ENCODE assay signal across 8 mouse cellular contexts in the genomic region with DNA sequence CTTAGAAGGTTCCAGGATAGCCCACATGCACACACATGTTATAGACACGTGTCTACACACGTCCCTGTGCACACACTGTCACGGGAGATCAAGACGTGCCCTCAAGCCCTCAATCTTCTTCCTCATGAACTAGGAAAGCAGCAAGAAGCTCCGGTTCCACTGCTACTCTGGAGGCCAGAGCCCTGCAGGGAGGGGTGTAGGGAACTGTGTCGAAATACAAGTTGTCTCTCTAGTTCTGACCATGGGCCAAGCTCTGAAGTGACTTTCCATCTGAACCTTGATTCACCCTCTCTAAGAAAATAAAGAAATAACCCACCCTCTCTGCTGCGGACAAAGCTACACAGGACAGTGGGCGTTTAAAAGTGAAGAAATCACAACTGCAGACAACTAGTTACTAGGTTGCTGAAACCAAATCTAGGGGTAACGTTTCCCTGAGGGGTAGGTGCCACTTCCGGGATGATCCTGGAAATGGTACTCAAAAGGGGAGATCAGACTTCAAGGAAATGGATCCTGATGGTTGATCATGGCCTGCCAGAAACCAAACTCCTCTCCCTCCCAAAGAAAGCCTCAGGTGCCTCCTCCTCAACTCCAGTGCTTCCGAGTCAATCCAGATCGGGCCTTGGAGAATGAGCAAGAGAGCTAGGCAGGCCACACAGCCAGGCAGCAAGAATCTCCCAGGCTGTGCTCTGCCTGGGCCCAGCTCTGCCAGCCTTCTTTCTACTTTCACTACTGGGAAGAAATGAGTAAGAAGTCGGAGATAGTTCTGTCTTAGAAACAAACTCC. TPM values are rescaled to one million over a fixed set of nuclear protein-coding genes. Genes with fewer than 3 reads are reported as not detected.
A peak's percentile ranks its signal among the peaks of the same experiment; 100 is the strongest.
DNase-seq lines count a peak whose midpoint lies in the region; ATAC-seq and TF ChIP-seq lines count a peak whose summit lies in the region.

No protein-coding gene starts in this region.

- TF ChIP-seq EP300 in heart, postnatal 0 days (IDR thresholded peaks at IDR 0.05; ENCODE audit: low read depth) = no peak
- TF ChIP-seq EP300 in lung, postnatal 0 days (IDR thresholded peaks at IDR 0.05) = no peak

- ATAC-seq in heart, postnatal 0 days (ENCODE audit: insufficient read depth, low read depth) = no peak
- ATAC-seq in lung, postnatal 0 days = peak; percentile 8; the same call in 1 of the 2 replicates

- H3K4me2 ChIP-seq in heart, postnatal 0 days (ENCODE audit: low read depth, low read length) = peak overlapping the region; percentile 81
- H3K4me2 ChIP-seq in lung, postnatal 0 days (replicated peaks; ENCODE audit: low read depth, low read length) = peak overlapping the region; percentile 81

- WGBS in heart, postnatal 0 days = 45% methylated on average over 13 of the region's 13 CpGs
- whole genome bisulfite sequencing in lung, postnatal 0 days = 31% methylated on average over 13 of the region's 13 CpGs

- no peaks in the 10 kb centered on the region for H3K27me3 ChIP-seq in heart, postnatal 0 days (ENCODE audit: control insufficient read depth, insufficient read depth, low read length)
- no peaks in the 10 kb centered on the region for H3K27me3 ChIP-seq in lung, postnatal 0 days (replicated peaks; ENCODE audit: insufficient read depth, low read length)

- H3K4me3 ChIP-seq in layer of hippocampus, adult 2 months = peak overlapping the region; percentile 98
- peak overlapping the region; percentile 92 for H3K4me3 ChIP-seq in brown adipose tissue, adult 24 weeks (ENCODE audit: insufficient read depth, low read depth, low read length)
- H3K4me3 ChIP-seq in heart, postnatal 0 days (ENCODE audit: low read depth, low read length) = peak overlapping the region; percentile 87
- H3K4me3 ChIP-seq in lung, postnatal 0 days (ENCODE audit: low read depth, low read length) = peak overlapping the region; percentile 93

- H3K4me1 ChIP-seq in brown adipose tissue, adult 24 weeks (ENCODE audit: control insufficient read depth, insufficient read depth, insufficient read length, low read length) = peaks cover 10% of the 10 kb centered on the region
- peaks cover 12% of the 10 kb centered on the region for H3K4me1 ChIP-seq in heart, postnatal 0 days (ENCODE audit: control insufficient read depth, insufficient read depth)
- peaks cover 14% of the 10 kb centered on the region; the same call in 1 of the 2 replicates for H3K4me1 ChIP-seq in lung, postnatal 0 days (ENCODE audit: insufficient read depth, low read depth, low read length)

- peak overlapping the region; percentile 95 for H3K27ac ChIP-seq in layer of hippocampus, adult 2 months
- peak overlapping the region; percentile 84 for H3K27ac ChIP-seq in brown adipose tissue, adult 24 weeks (replicated peaks; ENCODE audit: low read depth, low read length)
- peak overlapping the region; percentile 95 for H3K27ac ChIP-seq in heart, postnatal 0 days (ENCODE audit: low read depth)
- H3K27ac ChIP-seq in lung, postnatal 0 days (ENCODE audit: low read length) = peak overlapping the region; percentile 98

- peak overlapping the region; percentile 93 for H3K9ac ChIP-seq in heart, postnatal 0 days (replicated peaks; ENCODE audit: low read depth, low read length)
- H3K9ac ChIP-seq in lung, postnatal 0 days (replicated peaks; ENCODE audit: low read depth) = peak overlapping the region; percentile 98

- H3K9me3 ChIP-seq in heart, postnatal 0 days (replicated peaks; ENCODE audit: control insufficient read depth, low read length) = no peaks in the 10 kb centered on the region
- no peaks in the 10 kb centered on the region for H3K9me3 ChIP-seq in lung, postnatal 0 days (ENCODE audit: low read length)

- TF ChIP-seq CTCF in layer of hippocampus, adult 2 months (conservative IDR thresholded peaks at IDR 0.05) = no peak
- TF ChIP-seq CTCF in heart, postnatal 0 days (IDR thresholded peaks at IDR 0.05; ENCODE audit: low read depth) = no peak
- TF ChIP-seq CTCF in lung, postnatal 0 days (IDR thresholded peaks at IDR 0.05) = no peak

- DNase-seq in layer of hippocampus, adult 2 months (ENCODE audit: low spot score in 2 of 2) = no peak
- DNase-seq in layer of hippocampus, postnatal 25 days (ENCODE audit: extremely low spot score in 1 of 2, low spot score in 1 of 2) = no peak
- no peak for DNase-seq in heart, postnatal 0 days (ENCODE audit: low spot score)
- DNase-seq in lung, postnatal 0 days (ENCODE audit: low spot score) = peak; percentile 73
- no peak for DNase-seq in embryo, embryonic 9.5 days (ENCODE audit: extremely low spot score)
- DNase-seq in urinary bladder, adult 2 months (ENCODE audit: low spot score) = no peak
- DNase-seq in gastrocnemius, postnatal 10 days = no peak

- peaks cover 35% of the 10 kb centered on the region for H3K36me3 ChIP-seq in heart, postnatal 0 days (replicated peaks; ENCODE audit: control insufficient read depth, insufficient read depth, low read length)
- peaks cover 29% of the 10 kb centered on the region for H3K36me3 ChIP-seq in lung, postnatal 0 days (ENCODE audit: insufficient read depth, low read length)

RNA-seq across cellular contexts. Expression of a gene that starts 1.4 kb away (rescaled TPM):
- 10 to 100 TPM; 78.3 to 80.8 TPM for total RNA-seq in layer of hippocampus, adult 2 months (2021)
- 10 to 100 TPM; 89.2 to 97.9 TPM for total RNA-seq in layer of hippocampus, postnatal 25 days (2021)
- 19.6 and 42.1 TPM in 2 replicates for polyA plus RNA-seq in brown adipose tissue, adult 24 weeks (2012; ENCODE audit: insufficient read depth, insufficient read length, missing spikeins)
- total RNA-seq in heart, postnatal 0 days (2014; rRNA removed; ENCODE audit: low replicate concordance) = 78.4 and 80.3 TPM in 2 replicates
- 29.9 and 31.4 TPM in 2 replicates for polyA plus RNA-seq in heart, postnatal 0 days (2015; fragmentation: Nextera tagmentation; extraction: Ambion mirVana)
- 55.4 and 58.7 TPM in 2 replicates for polyA plus RNA-seq in lung, postnatal 0 days (2015; fragmentation: Nextera tagmentation; extraction: Ambion mirVana)
- polyA plus RNA-seq in urinary bladder, adult 2 months (2012; rRNA removed) = 102 and 121 TPM in 2 replicates
- 10 to 100 TPM; 57.8 to 58.2 TPM for total RNA-seq in gastrocnemius, postnatal 10 days (2021)

RNA-seq across cellular contexts. Expression of a gene that starts 17.8 kb away (rescaled TPM):
- total RNA-seq in layer of hippocampus, adult 2 months (2021) = 10 to 100 TPM in 1 of 2 experiments, 1 to 10 TPM in 1; 7.0 to 13.2 TPM
- total RNA-seq in layer of hippocampus, postnatal 25 days (2021) = 10 to 100 TPM in 1 of 2 experiments, 1 to 10 TPM in 1; 9.9 to 13.0 TPM
- 17.2 and 26.0 TPM in 2 replicates for polyA plus RNA-seq in brown adipose tissue, adult 24 weeks (2012; ENCODE audit: insufficient read depth, insufficient read length, missing spikeins)
- 65.0 and 610 TPM in 2 replicates for total RNA-seq in heart, postnatal 0 days (2014; rRNA removed; ENCODE audit: low replicate concordance)
- polyA plus RNA-seq in heart, postnatal 0 days (2015; fragmentation: Nextera tagmentation; extraction: Ambion mirVana) = 54.5 and 65.2 TPM in 2 replicates
- polyA plus RNA-seq in lung, postnatal 0 days (2015; fragmentation: Nextera tagmentation; extraction: Ambion mirVana) = 153 and 184 TPM in 2 replicates
- polyA plus RNA-seq in urinary bladder, adult 2 months (2012; rRNA removed) = 8,790 and 9,672 TPM in 2 replicates
- total RNA-seq in gastrocnemius, postnatal 10 days (2021) = 10 to 100 TPM; 53.6 to 64.6 TPM

RNA-seq across cellular contexts. Expression of a gene that starts 47.0 kb away (rescaled TPM):
- 10 to 100 TPM; 75.2 to 81.3 TPM for total RNA-seq in layer of hippocampus, adult 2 months (2021)
- 10 to 100 TPM; 63.6 to 69.3 TPM for total RNA-seq in layer of hippocampus, postnatal 25 days (2021)
- polyA plus RNA-seq in brown adipose tissue, adult 24 weeks (2012; ENCODE audit: insufficient read depth, insufficient read length, missing spikeins) = 20.6 and 23.0 TPM in 2 replicates
- total RNA-seq in heart, postnatal 0 days (2014; rRNA removed; ENCODE audit: low replicate concordance) = 27.4 and 42.9 TPM in 2 replicates
- 30.5 and 32.4 TPM in 2 replicates for polyA plus RNA-seq in heart, postnatal 0 days (2015; fragmentation: Nextera tagmentation; extraction: Ambion mirVana)
- 29.5 and 32.3 TPM in 2 replicates for polyA plus RNA-seq in lung, postnatal 0 days (2015; fragmentation: Nextera tagmentation; extraction: Ambion mirVana)
- 15.2 and 18.5 TPM in 2 replicates for polyA plus RNA-seq in urinary bladder, adult 2 months (2012; rRNA removed)
- total RNA-seq in gastrocnemius, postnatal 10 days (2021) = 10 to 100 TPM; 26.8 to 31.6 TPM

RNA-seq across cellular contexts. Expression of a gene that starts 47.4 kb away (rescaled TPM):
- total RNA-seq in layer of hippocampus, adult 2 months (2021) = 10 to 100 TPM; 25.0 to 28.0 TPM
- total RNA-seq in layer of hippocampus, postnatal 25 days (2021) = 10 to 100 TPM; 18.0 to 24.7 TPM
- polyA plus RNA-seq in brown adipose tissue, adult 24 weeks (2012; ENCODE audit: insufficient read depth, insufficient read length, missing spikeins) = 9.5 and 11.6 TPM in 2 replicates
- 31.7 and 57.1 TPM in 2 replicates for total RNA-seq in heart, postnatal 0 days (2014; rRNA removed; ENCODE audit: low replicate concordance)
- polyA plus RNA-seq in heart, postnatal 0 days (2015; fragmentation: Nextera tagmentation; extraction: Ambion mirVana) = 12.0 and 15.0 TPM in 2 replicates
- 21.1 and 22.3 TPM in 2 replicates for polyA plus RNA-seq in lung, postnatal 0 days (2015; fragmentation: Nextera tagmentation; extraction: Ambion mirVana)
- polyA plus RNA-seq in urinary bladder, adult 2 months (2012; rRNA removed) = 22.0 and 22.4 TPM in 2 replicates
- total RNA-seq in gastrocnemius, postnatal 10 days (2021) = 10 to 100 TPM; 13.3 to 17.3 TPM

RNA-seq across cellular contexts. Expression of a gene that starts 58.8 kb away (rescaled TPM):
- 100 to 1,000 TPM; 215 to 228 TPM for total RNA-seq in layer of hippocampus, adult 2 months (2021)
- 100 to 1,000 TPM; 212 to 221 TPM for total RNA-seq in layer of hippocampus, postnatal 25 days (2021)
- polyA plus RNA-seq in brown adipose tissue, adult 24 weeks (2012; ENCODE audit: insufficient read depth, insufficient read length, missing spikeins) = 27.8 and 43.8 TPM in 2 replicates
- 41.0 and 50.3 TPM in 2 replicates for total RNA-seq in heart, postnatal 0 days (2014; rRNA removed; ENCODE audit: low replicate concordance)
- 83.6 and 92.8 TPM in 2 replicates for polyA plus RNA-seq in heart, postnatal 0 days (2015; fragmentation: Nextera tagmentation; extraction: Ambion mirVana)
- polyA plus RNA-seq in lung, postnatal 0 days (2015; fragmentation: Nextera tagmentation; extraction: Ambion mirVana) = 82.8 and 84.6 TPM in 2 replicates
- polyA plus RNA-seq in urinary bladder, adult 2 months (2012; rRNA removed) = 42.7 and 45.4 TPM in 2 replicates
- 10 to 100 TPM; 62.5 to 73.1 TPM for total RNA-seq in gastrocnemius, postnatal 10 days (2021)
